Mouse (Mus musculus) left cerebral cortex, postnatal 25 days (tissue): Measurements from ENCODE around the gene Lrch3. TPM values are rescaled to one million over a fixed set of nuclear protein-coding genes. Genes with fewer than 3 reads are reported as not detected.
"Not testable (repeated sequence)": the region's sequence is repeated elsewhere in the genome, so short reads cannot be mapped to it uniquely, and the experiment has no call there.

ENCODE experiments used
- DNase-seq, 2 experiments: peaks; one replicate each; pipeline ENCODE4 v3.0.0; 2022; ENCODE audit warnings: low spot score in 2 of 2, mixed read lengths in 1 of 2
- intact Hi-C: fragments of 180-260 bp; cut with DNase I; formaldehyde crosslinking; loops from one replicate; pipeline ENCODE4 v1.15.1; 2025
- total RNA-seq, 2 experiments: library from RNA; stranded (reverse); gene quantifications; 2 replicates each; pipeline ENCODE4 v1.2.3; 2021

The Lrch3 gene
- total RNA-seq, 2 experiments from 2014 or later, result 31.5 to 36.0 TPM

DNA sequence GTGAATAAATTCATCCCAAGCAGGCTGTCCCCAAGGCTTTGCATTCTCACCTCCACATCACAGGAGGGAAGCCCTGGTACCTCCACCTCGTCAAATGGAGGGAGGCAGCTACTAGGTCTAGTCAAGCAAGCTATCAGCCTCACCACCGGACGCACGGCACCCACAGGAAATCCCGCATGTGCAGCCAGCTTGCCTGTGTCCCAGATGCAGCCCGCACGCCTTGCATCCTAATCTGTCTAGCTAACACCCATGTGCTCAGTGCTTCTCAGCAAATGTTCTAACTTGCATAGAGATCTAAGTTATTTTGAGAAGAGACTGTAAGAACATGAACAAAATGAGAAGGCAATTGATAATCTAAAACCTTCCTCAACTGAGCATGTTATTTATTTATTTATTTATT, 112.5 kb downstream of the Lrch3 start:
- intact Hi-C loops, result no loop called here
- peak in 1 of 2 experiments; percentile 62 for DNase-seq

GRCm38 (mm10) chr16:33036006-33036405, 122.1 kb downstream of the Lrch3 start:
- no peak for DNase-seq
- intact Hi-C loops, result no loop called here

GRCm38 (mm10) chr16:33042682-33043081, 128.8 kb downstream of the Lrch3 start:
- DNase-seq, result no peak
- intact Hi-C loops, result loop anchor here (10.0 kb wide), 1 partner anchor 228 kb away; the partner anchor contains the start of gene Smbd1

DNA sequence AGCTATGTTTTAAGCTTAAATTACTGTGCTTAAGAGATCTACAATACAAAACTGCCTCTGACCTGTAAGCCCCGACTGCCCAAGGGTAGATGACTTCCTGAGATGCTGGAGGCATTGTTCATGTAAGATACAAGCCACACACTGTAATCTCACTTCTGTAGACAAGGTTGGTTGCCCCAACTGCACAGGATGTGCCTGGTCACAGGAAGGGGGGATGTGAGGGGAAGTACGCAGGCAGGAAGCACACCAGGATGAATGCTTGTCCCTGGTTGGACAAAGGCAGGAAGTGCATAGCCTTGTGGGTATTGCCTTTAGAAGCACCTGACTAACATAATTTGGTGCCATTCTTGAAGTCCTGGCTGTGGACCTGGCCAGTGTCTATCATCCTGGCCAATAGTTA, 129.4 kb downstream of the Lrch3 start:
- intact Hi-C loops, result loop anchor here (10.0 kb wide), 1 partner anchor 228 kb away; the partner anchor contains the start of gene Smbd1
- DNase-seq, result no peak

GRCm38 (mm10) chr16:33048004-33048403, 134.1 kb downstream of the Lrch3 start:
- DNase-seq, result no peak
- intact Hi-C loops, result loop anchor here (10.0 kb wide), 1 partner anchor 233 kb away; the partner anchor contains the start of gene Smbd1

- intact Hi-C loops, result loop anchor here (10.0 kb wide), 1 partner anchor 234 kb away; the partner anchor contains the start of gene Smbd1
- no peak for DNase-seq
These were observed 134.8 kb downstream of the Lrch3 start for GRCm38 (mm10) chr16:33048686-33049085.

GRCm38 (mm10) chr16:33049809-33050208, 135.9 kb downstream of the Lrch3 start:
- intact Hi-C loops, result loop anchor here (10.0 kb wide), 1 partner anchor 235 kb away; the partner anchor contains the start of gene Smbd1
- no peak for DNase-seq

- intact Hi-C loops, result no loop called here
- DNase-seq, result no peak
These were observed 139.2 kb downstream of the Lrch3 start for GRCm38 (mm10) chr16:33053141-33053540.

DNA sequence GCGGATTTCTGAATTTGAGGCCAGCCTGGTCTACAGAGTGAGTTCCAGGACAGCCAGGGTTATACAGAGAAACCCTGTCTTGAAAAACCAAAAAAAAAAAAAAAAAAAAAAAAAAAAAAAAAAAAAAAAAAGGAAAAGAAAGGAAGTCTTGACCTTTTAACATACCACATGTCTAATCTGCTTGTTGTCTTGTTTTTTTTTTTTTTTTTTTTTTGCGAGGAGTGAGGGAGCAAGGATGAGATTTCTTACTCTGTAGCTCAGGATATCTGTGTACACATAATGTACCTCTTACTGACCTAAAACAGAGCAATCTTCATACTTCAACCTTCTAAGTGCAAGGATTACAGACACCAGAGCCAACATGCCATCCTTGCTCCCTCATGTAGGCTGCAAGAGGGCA, 141.0 kb downstream of the Lrch3 start:
- intact Hi-C loops, DNase-seq: not testable (repeated sequence)

DNA sequence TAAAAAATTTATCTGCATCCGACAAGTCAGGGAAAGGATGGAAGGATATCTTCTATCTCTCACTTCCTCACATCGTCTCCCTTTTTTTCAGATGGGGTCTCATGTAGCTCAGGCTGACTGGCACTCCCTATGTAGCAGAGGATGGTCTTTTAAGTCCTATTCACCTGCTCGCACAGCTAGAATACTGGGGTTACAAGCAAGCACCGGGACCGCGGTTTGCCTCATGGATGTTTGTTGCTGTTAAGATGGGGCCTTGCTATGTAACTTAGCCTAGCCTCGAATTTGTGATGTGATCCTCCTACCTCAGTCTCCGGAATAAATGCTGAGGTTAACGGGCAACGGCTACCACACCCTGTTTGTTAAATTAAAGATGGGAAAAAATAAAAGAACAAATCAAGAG, 141.8 kb downstream of the Lrch3 start:
- intact Hi-C loops, result no loop called here

DNA sequence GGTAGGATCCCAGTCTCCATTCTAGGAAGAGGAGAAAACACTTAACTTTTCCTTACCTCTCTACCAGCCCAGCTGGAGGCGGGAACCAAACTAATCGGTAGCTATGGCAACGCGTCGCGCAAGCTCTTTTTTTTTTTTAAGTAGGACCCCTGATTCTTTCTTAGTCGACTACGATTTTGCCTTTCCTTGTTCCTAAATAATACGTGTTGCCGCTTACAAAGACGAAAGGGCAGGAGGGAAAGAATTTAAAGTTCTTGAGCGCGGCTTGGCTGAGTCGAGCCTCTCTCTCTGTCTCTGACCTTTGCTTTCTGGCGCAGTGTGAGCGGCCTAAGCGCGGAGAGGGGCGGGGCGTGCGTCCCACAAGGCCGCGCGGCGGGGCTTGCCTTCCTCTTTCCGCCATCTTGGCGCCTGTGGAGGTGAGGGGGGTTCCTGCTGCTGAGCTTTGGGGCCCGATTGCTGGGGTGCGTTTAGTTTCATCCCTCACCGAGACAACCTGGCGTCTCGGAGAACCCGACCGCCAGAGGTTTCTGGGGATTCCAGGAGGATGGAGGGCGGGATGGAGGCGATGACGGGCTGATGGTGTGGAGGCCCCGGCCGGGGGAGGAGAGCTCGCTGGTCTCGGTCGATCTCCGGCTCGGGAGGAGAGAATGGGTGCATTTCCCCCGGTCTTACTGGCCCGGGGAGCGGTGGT, 142.3 kb downstream of the Lrch3 start, which contains the start of the genes Iqcg and Rpl35a:
TSS of gene Iqcg (minus strand) at position 124 of the 691 bp plus-strand sequence.
TSS of gene Rpl35a (plus strand) at position 359 of the 691 bp plus-strand sequence.
- intact Hi-C loops, result no loop called here
- peak; percentile 90 to 92 for DNase-seq

More for the DNA sequence above, 141.8 kb downstream of the Lrch3 start:
- DNase-seq, result no peak

DNA sequence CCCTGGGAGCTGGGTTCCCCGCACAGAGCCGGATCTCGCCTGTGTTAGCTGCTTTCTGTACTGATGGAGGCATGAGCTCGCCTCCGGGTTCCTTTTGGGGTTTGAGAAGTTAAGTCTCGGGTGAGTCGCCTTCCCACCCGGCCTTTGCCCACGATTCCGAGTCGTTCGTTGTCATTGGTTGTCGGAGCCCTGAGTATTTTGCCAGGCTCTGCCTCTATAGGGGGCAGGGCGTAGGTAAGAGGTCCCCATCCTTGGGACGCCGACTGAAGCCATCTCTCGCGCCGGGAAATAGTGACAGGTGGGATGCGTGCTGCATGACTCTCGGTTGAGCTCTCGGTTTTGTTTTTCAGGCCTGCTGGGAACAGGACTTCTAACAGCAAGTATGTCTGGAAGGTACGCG, 142.9 kb downstream of the Lrch3 start:
- DNase-seq, result peak in 1 of 2 experiments; percentile 27
- intact Hi-C loops, result no loop called here

GRCm38 (mm10) chr16:33058033-33058432, 144.1 kb downstream of the Lrch3 start:
- intact Hi-C loops, result no loop called here
- DNase-seq, result no peak

DNA sequence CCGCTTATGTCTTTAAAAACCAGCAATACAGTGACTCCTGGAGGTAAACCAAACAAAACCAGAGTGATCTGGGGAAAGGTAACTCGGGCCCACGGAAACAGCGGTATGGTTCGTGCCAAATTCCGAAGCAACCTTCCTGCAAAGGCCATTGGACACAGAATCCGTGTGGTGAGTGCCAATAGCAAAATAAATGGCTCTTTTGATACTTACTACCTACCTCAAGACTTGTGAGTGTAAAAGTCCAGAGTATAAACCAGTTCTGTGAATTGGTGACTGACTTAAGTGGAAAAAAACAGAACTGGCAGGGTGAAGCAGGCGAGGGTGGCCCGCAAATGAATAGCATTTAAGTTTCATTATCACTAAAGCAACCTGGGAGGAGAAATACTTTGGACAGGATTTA, 144.8 kb downstream of the Lrch3 start:
- DNase-seq, intact Hi-C loops: not testable (repeated sequence)

GRCm38 (mm10) chr16:33059471-33059870, 145.6 kb downstream of the Lrch3 start:
- no peak for DNase-seq
- intact Hi-C loops, result no loop called here

DNA sequence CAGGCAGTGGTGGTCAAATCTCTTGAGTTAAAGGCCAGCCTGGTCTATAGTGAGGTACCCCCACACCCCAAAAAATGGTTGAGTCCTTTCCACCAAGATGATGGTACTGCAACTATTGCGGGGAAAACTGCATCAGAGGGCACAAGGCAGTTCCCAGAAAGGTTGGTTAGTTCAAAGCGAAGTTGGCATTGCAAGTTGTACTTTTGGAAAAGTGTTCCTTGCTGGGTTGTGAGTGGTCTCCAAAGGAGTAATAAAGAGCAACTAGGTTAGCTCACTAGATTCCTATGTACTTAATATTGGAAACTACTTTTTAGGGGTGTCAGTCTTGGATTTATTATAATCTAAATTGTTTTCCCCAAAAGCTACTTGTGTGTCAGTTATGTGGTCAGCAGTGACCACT, 147.0 kb downstream of the Lrch3 start:
- intact Hi-C loops, result loop anchor here (5.0 kb wide), 1 partner anchor 96 kb away; no protein-coding TSS in a partner anchor
- no peak for DNase-seq

DNA sequence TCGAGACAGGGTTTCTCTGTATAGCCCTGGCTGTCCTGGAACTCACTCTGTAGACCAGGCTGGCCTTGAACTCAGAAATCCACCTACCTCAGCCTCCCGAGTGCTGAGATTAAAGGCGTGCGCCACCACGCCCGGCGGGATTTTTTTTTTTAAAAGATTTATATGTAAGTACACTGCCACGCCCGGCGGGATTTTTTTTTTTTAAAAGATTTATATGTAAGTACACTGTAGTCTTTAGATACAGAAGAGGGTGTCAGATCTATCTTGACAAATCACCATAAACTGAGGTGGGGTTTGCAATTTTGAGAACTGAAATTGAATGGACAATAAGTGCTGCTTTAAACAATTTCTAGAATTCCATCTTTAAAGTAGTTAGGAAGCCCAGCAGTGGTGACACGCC, 147.5 kb downstream of the Lrch3 start:
- no peak for DNase-seq
- intact Hi-C loops, result loop anchor here (5.0 kb wide), 1 partner anchor 96 kb away; no protein-coding TSS in a partner anchor

DNA sequence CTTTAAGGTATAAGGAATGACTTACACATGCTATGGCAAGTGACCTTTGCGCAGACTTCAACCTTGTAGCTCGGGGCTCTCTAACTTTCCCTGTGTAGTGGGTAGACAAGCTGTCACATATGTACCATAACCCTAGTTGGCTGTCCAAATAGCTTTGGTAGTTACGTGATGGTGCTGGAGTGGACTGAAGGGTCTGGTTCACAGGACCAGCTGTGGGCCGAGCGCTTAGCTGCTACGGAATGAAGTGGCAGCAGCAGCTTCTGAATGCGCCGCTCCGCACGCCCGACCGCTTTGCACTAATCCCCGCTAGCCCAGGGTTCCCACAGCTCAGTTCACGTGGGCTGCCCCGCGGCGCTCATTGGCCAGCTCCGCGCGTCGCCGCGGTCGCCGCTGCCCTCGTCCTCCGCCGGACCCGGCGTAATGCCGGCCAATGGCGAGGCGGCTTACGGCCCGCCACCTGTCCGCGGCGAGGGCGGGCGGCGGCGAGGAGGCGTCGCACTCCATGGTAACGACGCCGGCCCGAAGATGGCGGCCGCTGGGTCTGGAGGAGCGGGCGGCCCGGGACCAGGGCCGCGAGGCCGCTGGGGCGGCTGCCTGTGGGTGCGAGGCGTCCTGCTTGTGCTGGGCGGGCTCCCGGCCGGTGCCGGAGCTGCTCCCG, 148.3 kb downstream of the Lrch3 start, which contains the start of gene Lmln:
TSS of gene Lmln (plus strand) at position 498 of the 658 bp plus-strand sequence.
- intact Hi-C loops, result loop anchor here (2.0 to 5.0 kb wide), 2 partner anchors 95 to 117 kb away; no protein-coding TSS in a partner anchor
- DNase-seq, result peak; percentile 90 to 95

DNA sequence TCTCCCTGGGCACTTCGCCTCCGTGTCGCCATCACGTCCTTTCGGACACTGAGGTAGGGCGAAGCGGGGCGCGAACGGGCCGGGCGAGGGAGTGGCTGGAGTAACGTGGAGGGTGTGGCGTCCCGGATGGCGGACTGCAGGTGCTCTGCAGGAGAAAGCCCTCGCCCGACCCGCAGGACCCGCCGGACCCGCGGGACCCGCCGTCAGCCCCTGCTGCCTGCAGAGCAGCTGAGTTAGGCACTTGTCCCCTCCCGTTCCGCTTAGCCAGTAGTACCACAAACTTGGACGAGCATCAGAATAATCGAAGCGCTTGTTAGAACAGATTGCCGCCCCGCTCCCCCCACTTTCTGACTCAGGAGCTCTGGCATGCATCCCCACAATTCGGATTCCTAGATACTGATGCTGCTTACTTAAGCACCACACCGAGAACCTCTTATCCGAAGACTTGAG, 148.8 kb downstream of the Lrch3 start:
- intact Hi-C loops, result loop anchor here (2.0 to 5.0 kb wide), 2 partner anchors 95 to 116 kb away; no protein-coding TSS in a partner anchor
- peak; percentile 65 to 85 for DNase-seq

DNA sequence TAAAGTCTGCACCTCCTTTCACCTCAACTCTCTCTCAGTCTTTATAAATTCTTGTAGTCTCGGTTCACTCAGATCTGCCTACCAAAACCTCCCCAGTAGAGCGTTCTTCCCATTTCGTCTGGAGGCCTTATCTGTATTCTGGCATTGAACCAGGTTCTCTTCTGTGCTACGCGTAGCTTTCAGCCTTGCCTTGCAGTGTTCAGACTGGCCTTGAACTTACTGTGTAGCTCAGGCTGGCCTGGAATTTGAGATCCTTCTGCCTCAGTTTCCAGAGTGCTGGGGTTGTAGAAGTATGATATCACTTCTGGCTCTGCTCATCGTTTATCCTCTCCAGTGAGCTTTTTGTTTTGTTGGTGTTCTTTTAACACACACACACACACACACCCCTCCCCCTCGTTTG, 149.4 kb downstream of the Lrch3 start:
- no peak for DNase-seq
- intact Hi-C loops, result loop anchor here (2.0 to 5.0 kb wide), 2 partner anchors 94 to 116 kb away; no protein-coding TSS in a partner anchor
